Mouse (Mus musculus): ENCODE data around the gene Gins1. TPM values are rescaled to one million over a fixed set of nuclear protein-coding genes. Genes with fewer than 3 reads are reported as not detected.

The Gins1 gene
- total RNA-seq, 2 experiments from 2014 or later, result 1.9 to 3.3 TPM

Other genes with a start within 250 kb of the Gins1 start
- gene Acss1, start 236.9 kb upstream of the Gins1 start, total RNA-seq (2021), result 10 to 100 TPM; 16.4 to 17.4 TPM
- gene Vsx1, start 216.0 kb upstream of the Gins1 start, total RNA-seq (2021), result not detected
- gene Entpd6, start 156.4 kb upstream of the Gins1 start, total RNA-seq (2021), result 10 to 100 TPM; 64.5 to 66.9 TPM
- 100 to 1,000 TPM; 135 to 136 TPM for gene Pygb, start 118.7 kb upstream of the Gins1 start, total RNA-seq (2021)
- gene Abhd12, start 659 bp upstream of the Gins1 start, total RNA-seq (2021), result 100 to 1,000 TPM; 184 to 197 TPM
- 1 to 10 TPM; 5.1 to 6.1 TPM for gene Ninl, start 134.0 kb downstream of the Gins1 start, total RNA-seq (2021)
- 10 to 100 TPM; 22.0 to 25.5 TPM for gene Nanp, start 134.0 kb downstream of the Gins1 start, total RNA-seq (2021)
- gene Gm14151, start 186.9 kb downstream of the Gins1 start, total RNA-seq (2021), result not detected
- not detected for gene Gm14147, start 192.8 kb downstream of the Gins1 start, total RNA-seq (2021)

Measured in left cerebral cortex, postnatal 10 days (tissue).